Mouse (Mus musculus): Measurements from ENCODE around the gene Actl7b. TPM values are rescaled to one million over a fixed set of nuclear protein-coding genes. Genes with fewer than 3 reads are reported as not detected.

Gene Actl7b
- not detected for total RNA-seq (2021)
- long read RNA-seq, experiment 1, result 0 reads
- long read RNA-seq, experiment 2, result 0 reads

GRCm38 (mm10) chr4:56741041-56741493 is at the start of gene Actl7b:
Gene Actl7b (minus strand): TSS chr4:56741443.
- DNase-seq, result no peak
- intact Hi-C loops (cut with DNase I), result no loop called here

GRCm38 (mm10) chr4:56771065-56771464 is 29.8 kb upstream of the Actl7b start:
- intact Hi-C loops (cut with DNase I), result no loop called here

GRCm38 (mm10) chr4:56768913-56769312 is 27.7 kb upstream of the Actl7b start:
- no peak for DNase-seq
- intact Hi-C loops (cut with DNase I), result no loop called here

More at GRCm38 (mm10) chr4:56771065-56771464, 29.8 kb upstream of the Actl7b start:
- no peak for DNase-seq

- no peak for DNase-seq
- intact Hi-C loops (cut with DNase I), result no loop called here
Observed at GRCm38 (mm10) chr4:56767861-56768284, 26.6 kb upstream of the Actl7b start.

GRCm38 (mm10) chr4:56757693-56758092 is 16.4 kb upstream of the Actl7b start:
- intact Hi-C loops (cut with DNase I), result no loop called here
- DNase-seq, result no peak

GRCm38 (mm10) chr4:56756966-56757600 is 15.8 kb upstream of the Actl7b start:
- no peak for DNase-seq
- intact Hi-C loops (cut with DNase I), result no loop called here

GRCm38 (mm10) chr4:56756021-56756420 is 14.8 kb upstream of the Actl7b start:
- no peak for DNase-seq
- intact Hi-C loops (cut with DNase I), result no loop called here

- intact Hi-C loops (cut with DNase I), result no loop called here
Observed at GRCm38 (mm10) chr4:56747456-56747855, 6.2 kb upstream of the Actl7b start.

GRCm38 (mm10) chr4:56746345-56746744 is 5.1 kb upstream of the Actl7b start:
- intact Hi-C loops (cut with DNase I), result no loop called here
- no peak for DNase-seq

More at GRCm38 (mm10) chr4:56747456-56747855, 6.2 kb upstream of the Actl7b start:
- no peak for DNase-seq

- intact Hi-C loops (cut with DNase I), result no loop called here
- no peak for DNase-seq
Observed at GRCm38 (mm10) chr4:56743363-56744195, 2.3 kb upstream of the Actl7b start, which contains the start of gene Actl7a. Gene Actl7a (plus strand): TSS chr4:56743413.

GRCm38 (mm10) chr4:56742698-56743097 is 1.5 kb upstream of the Actl7b start:
- intact Hi-C loops (cut with DNase I), result no loop called here

GRCm38 (mm10) chr4:56740611-56741010 is 632 bp downstream of the Actl7b start:
- no peak for DNase-seq
- intact Hi-C loops (cut with DNase I), result no loop called here

More at GRCm38 (mm10) chr4:56742698-56743097, 1.5 kb upstream of the Actl7b start:
- DNase-seq, result no peak

- no peak for DNase-seq
- intact Hi-C loops (cut with DNase I), result no loop called here
Observed at GRCm38 (mm10) chr4:56740020-56740485, 1.2 kb downstream of the Actl7b start, which contains the start of gene Gm26657. Gene Gm26657 (plus strand): TSS chr4:56740070.

GRCm38 (mm10) chr4:56725839-56726238 is 15.4 kb downstream of the Actl7b start:
- DNase-seq, result no peak
- intact Hi-C loops (cut with DNase I), result no loop called here

- intact Hi-C loops (cut with DNase I), result no loop called here
- no peak for DNase-seq
Observed at GRCm38 (mm10) chr4:56723237-56723636, 18.0 kb downstream of the Actl7b start.

GRCm38 (mm10) chr4:56722346-56722745 is 18.9 kb downstream of the Actl7b start:
- no peak for DNase-seq
- intact Hi-C loops (cut with DNase I), result no loop called here

- intact Hi-C loops (cut with DNase I), result no loop called here
- no peak for DNase-seq
Observed at GRCm38 (mm10) chr4:56721469-56721868, 19.8 kb downstream of the Actl7b start.

- no peak for DNase-seq
- intact Hi-C loops (cut with DNase I), result no loop called here
Observed at GRCm38 (mm10) chr4:56720403-56720802, 20.8 kb downstream of the Actl7b start.

- intact Hi-C loops (cut with DNase I), result no loop called here
- DNase-seq, result no peak
Observed at GRCm38 (mm10) chr4:56719456-56719855, 21.8 kb downstream of the Actl7b start.

GRCm38 (mm10) chr4:56718573-56719442 is 22.4 kb downstream of the Actl7b start:
- no peak for DNase-seq
- intact Hi-C loops (cut with DNase I), result no loop called here

Data from gastrocnemius, postnatal 36 days (tissue).